Mouse (Mus musculus): ENCODE results near the gene Aff1.

Gene Aff1

DNA sequence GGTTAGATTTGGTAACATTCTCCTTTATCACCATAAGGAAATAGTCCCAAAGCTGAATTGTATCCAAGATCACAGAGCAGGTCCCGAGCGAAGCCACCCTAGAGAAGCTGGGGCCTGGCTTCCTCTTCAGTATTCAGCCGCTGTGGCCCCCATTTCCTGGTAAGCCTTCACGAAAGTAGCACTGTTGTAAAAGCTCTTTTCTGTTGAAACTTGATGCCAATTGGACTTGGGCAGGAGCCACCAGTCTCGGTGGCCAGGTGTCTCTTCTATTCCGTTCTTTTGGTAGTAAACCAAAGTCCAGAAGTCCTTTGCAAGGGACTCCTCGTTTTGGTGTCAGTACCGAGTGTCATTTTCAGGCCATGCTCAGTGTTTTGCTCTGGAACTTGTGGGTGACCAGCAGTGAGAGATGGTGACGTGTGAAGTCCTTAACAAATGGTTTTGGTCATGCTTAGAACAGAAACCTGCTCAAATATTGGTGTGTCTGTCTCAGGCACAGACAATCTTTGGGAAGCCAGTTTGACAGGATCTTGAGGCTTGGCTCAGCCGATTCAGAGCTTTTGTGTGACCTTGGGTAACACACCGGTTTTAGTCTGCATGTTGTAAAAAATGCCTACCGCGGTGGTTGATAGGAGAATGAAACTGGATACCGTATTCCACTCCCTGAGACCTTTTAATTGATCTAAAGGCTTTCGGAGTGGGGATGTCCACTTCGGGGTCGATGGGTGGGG is 114.8 kb downstream of the Aff1 start:
- no peak for DNase-seq (ENCODE audit: low spot score)

DNA sequence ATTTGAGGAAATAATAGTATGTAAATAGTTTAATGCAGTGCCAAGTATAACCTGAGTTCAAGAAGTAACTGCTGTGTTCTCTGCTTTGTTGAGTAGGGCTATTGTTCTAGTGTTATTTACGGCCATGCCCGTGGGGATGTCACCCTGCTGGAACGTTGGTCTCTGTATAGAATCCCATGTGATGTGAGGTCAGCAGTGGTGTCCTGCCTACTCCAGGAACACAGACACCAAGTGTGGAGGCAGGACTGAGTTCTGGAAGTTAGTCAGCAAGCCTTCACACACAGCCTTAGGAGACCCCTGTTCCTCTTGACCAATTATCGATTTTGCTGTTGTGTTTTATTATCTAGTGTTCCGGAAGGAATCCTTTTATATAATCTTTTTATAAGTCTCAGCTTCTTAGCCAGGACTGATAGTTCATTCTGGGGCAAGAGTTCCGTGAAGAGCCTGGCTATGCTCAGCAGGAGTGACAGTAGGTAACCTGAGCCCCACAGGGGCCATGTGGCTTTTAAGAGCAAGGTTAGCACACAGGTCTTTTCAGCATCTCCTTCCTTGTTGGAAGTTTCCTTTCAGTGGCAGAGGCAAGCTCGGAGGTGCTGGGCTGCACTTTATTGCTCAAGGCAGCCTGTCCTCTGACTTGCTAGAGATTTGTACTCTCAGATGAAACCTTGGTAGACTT is 115.6 kb downstream of the Aff1 start:
- no peak for DNase-seq (ENCODE audit: low spot score)

GRCm38 (mm10) chr5:103809674-103810330 is 117.6 kb downstream of the Aff1 start:
- no peak for DNase-seq (ENCODE audit: low spot score)

- DNase-seq (ENCODE audit: low spot score): no peak
These were observed 121.1 kb downstream of the Aff1 start for GRCm38 (mm10) chr5:103813291-103813690.

- DNase-seq (ENCODE audit: low spot score): no peak
These were observed 121.9 kb downstream of the Aff1 start for GRCm38 (mm10) chr5:103813997-103814542.

- DNase-seq (ENCODE audit: low spot score): peak; percentile 18
These were observed 122.5 kb downstream of the Aff1 start for GRCm38 (mm10) chr5:103814551-103815248.

DNA sequence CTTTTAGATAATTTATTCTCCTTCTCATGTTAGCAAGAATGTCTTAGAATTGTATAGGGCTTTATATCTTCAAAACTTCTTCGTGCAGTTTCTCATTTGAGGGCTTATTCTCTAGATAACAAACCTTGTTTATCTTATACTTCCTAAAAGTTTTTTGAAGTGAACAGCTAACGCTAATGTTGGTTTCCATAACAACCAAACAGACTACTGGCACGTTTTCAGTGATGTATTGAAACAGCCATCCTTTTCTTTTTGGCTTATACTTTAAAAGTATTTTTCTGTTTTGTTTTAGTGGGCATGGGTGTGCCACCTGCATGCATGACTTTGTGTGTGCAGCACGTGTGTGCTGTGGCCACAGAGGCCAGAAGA is 123.1 kb downstream of the Aff1 start:
- DNase-seq (ENCODE audit: low spot score): no peak

- DNase-seq (ENCODE audit: low spot score): no peak
These were observed 124.5 kb downstream of the Aff1 start for GRCm38 (mm10) chr5:103816718-103817117.

DNA sequence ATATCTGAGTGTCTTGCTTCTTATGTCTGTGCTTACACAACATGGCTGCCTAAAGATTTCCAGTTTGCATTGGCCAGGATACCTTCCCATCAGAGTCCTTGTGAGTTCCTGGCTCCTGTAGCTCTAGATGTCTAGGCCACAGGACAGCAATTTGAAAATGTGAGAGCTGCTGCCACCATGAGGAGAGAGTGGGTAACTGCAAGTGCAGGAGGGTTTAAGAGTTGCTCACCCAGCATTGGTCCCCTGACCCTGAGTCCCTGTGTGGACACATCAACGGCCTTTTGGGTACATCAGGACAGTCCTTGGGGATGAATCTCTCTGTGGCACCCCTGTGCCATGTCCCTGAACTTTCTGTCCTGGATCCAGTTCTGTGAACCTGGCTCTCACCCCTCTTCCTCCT is 125.6 kb downstream of the Aff1 start:
- peak; percentile 92 for DNase-seq (ENCODE audit: low spot score)

- no peak for DNase-seq (ENCODE audit: low spot score)
These were observed 126.4 kb downstream of the Aff1 start for GRCm38 (mm10) chr5:103818602-103819001.

GRCm38 (mm10) chr5:103819674-103820073 is 127.5 kb downstream of the Aff1 start:
- DNase-seq (ENCODE audit: low spot score): no peak

GRCm38 (mm10) chr5:103821062-103821461 is 128.9 kb downstream of the Aff1 start:
- DNase-seq (ENCODE audit: low spot score): no peak

DNA sequence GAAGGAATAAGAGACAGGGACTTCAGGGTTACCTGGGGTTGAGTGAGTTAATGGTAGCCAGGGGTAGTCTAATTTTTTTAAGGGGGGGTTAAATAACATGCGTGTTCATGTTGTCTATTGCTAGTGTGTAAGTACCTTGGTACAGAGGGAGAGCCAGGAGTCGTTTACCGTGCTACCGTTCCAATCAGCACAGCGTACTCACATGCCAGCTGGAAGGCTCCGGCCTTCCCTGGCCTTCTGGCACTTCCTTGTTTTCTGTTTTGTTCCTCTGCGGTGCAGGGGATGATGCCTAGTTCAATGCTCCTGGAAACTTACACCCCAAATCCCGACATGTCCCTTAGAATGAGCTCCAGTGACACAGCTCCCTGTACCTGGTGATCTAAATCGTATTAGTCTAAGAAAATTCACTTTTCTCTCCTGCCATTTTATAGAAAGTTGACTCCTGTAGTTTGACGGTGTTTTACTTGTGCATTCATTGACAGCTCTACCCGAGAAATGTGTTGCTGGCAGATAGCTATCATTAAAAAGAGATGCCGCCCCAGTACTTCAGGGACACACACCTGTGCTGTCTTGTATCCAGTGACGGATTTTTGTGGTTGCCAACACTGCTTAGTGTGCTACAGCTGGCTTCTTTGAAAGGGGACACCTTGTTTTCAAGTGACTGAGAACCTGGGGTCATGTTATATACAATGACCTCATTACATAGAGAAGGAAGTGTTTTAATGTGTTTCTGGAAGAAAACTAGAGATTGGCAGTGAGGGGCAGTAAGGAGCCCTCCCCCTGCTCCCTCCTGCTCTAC is 129.5 kb downstream of the Aff1 start:
- no peak for DNase-seq (ENCODE audit: low spot score)

- DNase-seq (ENCODE audit: low spot score): no peak
These were observed 130.8 kb downstream of the Aff1 start for GRCm38 (mm10) chr5:103822949-103823348.

DNA sequence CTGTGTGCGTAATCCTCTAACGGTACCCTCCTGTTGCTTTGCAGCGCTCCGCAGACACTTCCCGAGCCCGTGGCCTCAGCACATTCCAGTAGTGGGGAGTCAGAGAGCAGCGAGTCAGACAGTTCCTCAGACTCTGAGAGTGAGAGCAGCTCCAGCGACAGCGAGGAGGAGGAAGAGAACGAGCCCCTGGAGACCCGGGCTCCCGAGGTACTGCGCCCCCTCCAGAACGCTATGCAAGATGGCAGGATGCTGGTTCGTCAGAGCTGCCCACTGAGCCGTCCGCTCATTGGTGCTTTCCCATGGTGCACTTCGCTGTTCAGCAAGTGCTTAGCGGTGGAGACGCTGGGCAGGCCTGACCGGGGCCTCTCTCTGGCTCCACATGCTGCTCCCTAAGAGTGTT is 136.1 kb downstream of the Aff1 start:
- DNase-seq (ENCODE audit: low spot score): no peak

GRCm38 (mm10) chr5:103828729-103829128 is 136.6 kb downstream of the Aff1 start:
- no peak for DNase-seq (ENCODE audit: low spot score)

- no peak for DNase-seq (ENCODE audit: low spot score)
These were observed 137.0 kb downstream of the Aff1 start for GRCm38 (mm10) chr5:103829158-103829557.

GRCm38 (mm10) chr5:103830886-103831285 is 138.7 kb downstream of the Aff1 start:
- no peak for DNase-seq (ENCODE audit: low spot score)

GRCm38 (mm10) chr5:103835471-103836147 is 143.4 kb downstream of the Aff1 start:
- DNase-seq (ENCODE audit: low spot score): no peak

- no peak for DNase-seq (ENCODE audit: low spot score)
These were observed 144.1 kb downstream of the Aff1 start for GRCm38 (mm10) chr5:103836148-103836784.

Measured in embryo, embryonic 10.5 days (tissue).